Mouse (Mus musculus): ENCODE measurements at regions not wholly inside any gene's neighbourhood (a gene's known extent, or its start where the extent isn't known, plus 50 kb on each side); places are given as distances from the start of the nearest gene placed in this dataset.

GRCm38 (mm10) chr14:80443820-80444219 lies 459.9 kb downstream of the Olfm4 start:
- TF ChIP-seq CTCF (IDR thresholded peaks at IDR 0.05; ENCODE audit: low read depth) = no peak
- no peak overlapping the region for H3K9ac ChIP-seq (replicated peaks; ENCODE audit: low read length)
- H3K27ac ChIP-seq = no peak overlapping the region
- H3K4me2 ChIP-seq (ENCODE audit: low read depth, low read length) = no peak overlapping the region
- no peak overlapping the region for H3K4me3 ChIP-seq (ENCODE audit: low read length)
- H3K9me3 ChIP-seq (ENCODE audit: low read length) = no peaks in the 10 kb centered on the region
- H3K27me3 ChIP-seq (ENCODE audit: insufficient read depth, low read length) = no peaks in the 10 kb centered on the region
- no peak for DNase-seq (ENCODE audit: low spot score)
- H3K4me1 ChIP-seq (ENCODE audit: insufficient read depth, low read length) = no peaks in the 10 kb centered on the region
- H3K36me3 ChIP-seq (ENCODE audit: insufficient read depth, low read length) = no peaks in the 10 kb centered on the region
- no peak for ATAC-seq

GRCm38 (mm10) chr14:80471470-80471869 lies 487.6 kb downstream of the Olfm4 start:
- H3K27ac ChIP-seq = no peak overlapping the region
- no peak for DNase-seq (ENCODE audit: low spot score)
- no peaks in the 10 kb centered on the region for H3K36me3 ChIP-seq (ENCODE audit: insufficient read depth, low read length)
- H3K4me1 ChIP-seq (ENCODE audit: insufficient read depth, low read length) = no peaks in the 10 kb centered on the region
- no peaks in the 10 kb centered on the region for H3K9me3 ChIP-seq (ENCODE audit: low read length)
- H3K27me3 ChIP-seq (ENCODE audit: insufficient read depth, low read length) = no peaks in the 10 kb centered on the region
- WGBS = 38% methylated on average over 1 of the region's 1 CpGs
- no peak for TF ChIP-seq CTCF (IDR thresholded peaks at IDR 0.05; ENCODE audit: low read depth)
- no peak overlapping the region for H3K9ac ChIP-seq (replicated peaks; ENCODE audit: low read length)
- ATAC-seq = no peak
- H3K4me3 ChIP-seq (ENCODE audit: low read length) = no peak overlapping the region
- no peak overlapping the region for H3K4me2 ChIP-seq (ENCODE audit: low read depth, low read length)

DNA sequence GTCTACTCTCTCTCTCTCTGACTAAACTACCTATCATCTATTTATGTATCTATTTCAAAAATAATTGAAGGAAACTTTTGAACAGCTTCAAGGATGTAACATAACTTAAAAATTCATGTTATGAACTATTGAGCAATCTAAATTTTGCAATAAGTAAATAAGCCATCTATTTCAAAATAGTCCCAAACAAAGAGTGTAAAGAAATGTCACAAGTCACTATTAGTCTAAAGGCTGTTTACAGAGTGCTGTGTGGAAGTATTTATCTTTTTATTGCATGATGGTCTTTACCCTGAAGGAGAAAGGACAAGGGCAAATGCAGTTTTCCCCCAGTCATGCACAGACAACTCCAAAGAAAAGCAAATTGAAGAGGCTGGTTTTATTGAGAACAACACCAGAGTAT lies 496.0 kb downstream of the Olfm4 start:
- TF ChIP-seq CTCF (IDR thresholded peaks at IDR 0.05; ENCODE audit: low read depth) = no peak
- DNase-seq (ENCODE audit: low spot score) (no peak), ATAC-seq (no peak)
- H3K27me3 ChIP-seq (ENCODE audit: insufficient read depth, low read length) = no peaks in the 10 kb centered on the region
- no peaks in the 10 kb centered on the region for H3K4me1 ChIP-seq (ENCODE audit: insufficient read depth, low read length)
- H3K9me3 ChIP-seq (ENCODE audit: low read length) = no peaks in the 10 kb centered on the region
- H3K4me2 ChIP-seq (ENCODE audit: low read depth, low read length) = no peak overlapping the region
- no peak overlapping the region for H3K9ac ChIP-seq (replicated peaks; ENCODE audit: low read length)
- no peaks in the 10 kb centered on the region for H3K36me3 ChIP-seq (ENCODE audit: insufficient read depth, low read length)
- no peak overlapping the region for H3K4me3 ChIP-seq (ENCODE audit: low read length)
- H3K27ac ChIP-seq = no peak overlapping the region

- H3K4me1 ChIP-seq (ENCODE audit: insufficient read depth, low read length) = no peaks in the 10 kb centered on the region
- no peak for DNase-seq (ENCODE audit: low spot score)
- 57% methylated on average over 3 of the region's 3 CpGs for WGBS
Measured at GRCm38 (mm10) chr14:80482771-80483170, 498.9 kb downstream of the Olfm4 start.

GRCm38 (mm10) chr14:80484256-80484655 lies 500.4 kb downstream of the Olfm4 start:
- Histone ChIP-seq H3K9ac (replicated peaks; ENCODE audit: low read length) (no peak overlapping the region), H3K4me1 (ENCODE audit: insufficient read depth, low read length) (no peaks in the 10 kb centered on the region), H3K27me3 (ENCODE audit: insufficient read depth, low read length) (no peaks in the 10 kb centered on the region), H3K4me3 (ENCODE audit: low read length) (no peak overlapping the region), H3K36me3 (ENCODE audit: insufficient read depth, low read length) (no peaks in the 10 kb centered on the region), H3K27ac (no peak overlapping the region), H3K4me2 (ENCODE audit: low read depth, low read length) (no peak overlapping the region), H3K9me3 (ENCODE audit: low read length) (no peaks in the 10 kb centered on the region)
- no peak for ATAC-seq
- no peak for TF ChIP-seq CTCF (IDR thresholded peaks at IDR 0.05; ENCODE audit: low read depth)
- no peak for DNase-seq (ENCODE audit: low spot score)

More at GRCm38 (mm10) chr14:80482771-80483170, 498.9 kb downstream of the Olfm4 start:
- TF ChIP-seq CTCF (IDR thresholded peaks at IDR 0.05; ENCODE audit: low read depth) = no peak
- Histone ChIP-seq H3K27me3 (ENCODE audit: insufficient read depth, low read length) (no peaks in the 10 kb centered on the region), H3K36me3 (ENCODE audit: insufficient read depth, low read length) (no peaks in the 10 kb centered on the region), H3K9ac (replicated peaks; ENCODE audit: low read length) (no peak overlapping the region), H3K9me3 (ENCODE audit: low read length) (no peaks in the 10 kb centered on the region), H3K4me2 (ENCODE audit: low read depth, low read length) (no peak overlapping the region), H3K4me3 (ENCODE audit: low read length) (no peak overlapping the region), H3K27ac (no peak overlapping the region)
- no peak for ATAC-seq

DNA sequence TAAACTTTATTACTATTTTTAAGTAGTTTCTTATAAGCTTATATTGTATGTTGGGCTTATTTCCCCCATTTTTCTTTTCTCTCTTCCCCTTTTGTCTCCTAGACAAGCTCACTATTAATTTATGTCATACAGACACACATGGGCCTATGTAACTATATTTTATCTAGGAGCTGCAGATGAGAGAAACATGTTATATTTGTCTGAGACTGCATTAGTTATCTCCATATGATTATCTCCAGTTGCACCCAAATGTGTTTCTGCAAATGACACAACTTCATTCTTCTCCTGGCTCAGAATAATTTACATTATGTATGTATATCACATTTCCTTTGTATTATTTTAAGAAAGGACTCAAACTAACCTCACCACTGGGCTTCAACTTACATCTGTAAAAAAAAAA lies 501.3 kb downstream of the Olfm4 start:
- Histone ChIP-seq H3K4me1 (ENCODE audit: insufficient read depth, low read length) (no peaks in the 10 kb centered on the region), H3K4me3 (ENCODE audit: low read length) (no peak overlapping the region), H3K9me3 (ENCODE audit: low read length) (no peaks in the 10 kb centered on the region), H3K36me3 (ENCODE audit: insufficient read depth, low read length) (no peaks in the 10 kb centered on the region), H3K9ac (replicated peaks; ENCODE audit: low read length) (no peak overlapping the region), H3K27me3 (ENCODE audit: insufficient read depth, low read length) (no peaks in the 10 kb centered on the region), H3K4me2 (ENCODE audit: low read depth, low read length) (no peak overlapping the region), H3K27ac (no peak overlapping the region)
- TF ChIP-seq CTCF (IDR thresholded peaks at IDR 0.05; ENCODE audit: low read depth) = no peak
- ATAC-seq (no peak), DNase-seq (ENCODE audit: low spot score) (no peak)

DNA sequence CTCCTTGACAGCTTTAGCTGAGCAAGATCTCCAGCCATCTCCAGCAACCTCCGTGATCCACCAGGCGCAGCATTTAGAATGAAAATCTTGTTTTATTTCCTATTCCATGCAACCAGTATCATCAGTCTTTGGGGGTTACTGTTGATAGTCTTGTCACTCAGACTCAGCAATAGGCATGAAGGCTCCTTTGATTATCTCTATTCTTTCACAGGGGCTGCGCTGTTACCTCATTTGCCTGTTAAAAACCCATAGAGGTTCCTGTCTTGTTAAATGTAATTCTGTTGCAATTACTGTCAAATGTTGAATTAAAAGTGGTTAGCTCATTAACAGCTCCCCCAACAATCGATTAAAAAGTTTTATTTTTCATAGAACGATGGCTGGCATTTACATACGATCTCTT lies 502.7 kb downstream of the Olfm4 start:
- DNase-seq (ENCODE audit: low spot score) (no peak), ATAC-seq (no peak)
- WGBS = 70% methylated on average over 6 of the region's 6 CpGs

More for the DNA sequence above, 502.7 kb downstream of the Olfm4 start:
- Histone ChIP-seq H3K36me3 (ENCODE audit: insufficient read depth, low read length) (no peaks in the 10 kb centered on the region), H3K4me2 (ENCODE audit: low read depth, low read length) (no peak overlapping the region), H3K9me3 (ENCODE audit: low read length) (no peaks in the 10 kb centered on the region), H3K4me3 (ENCODE audit: low read length) (no peak overlapping the region), H3K27ac (no peak overlapping the region), H3K9ac (replicated peaks; ENCODE audit: low read length) (no peak overlapping the region), H3K4me1 (ENCODE audit: insufficient read depth, low read length) (no peaks in the 10 kb centered on the region), H3K27me3 (ENCODE audit: insufficient read depth, low read length) (no peaks in the 10 kb centered on the region)
- TF ChIP-seq CTCF (IDR thresholded peaks at IDR 0.05; ENCODE audit: low read depth) = no peak

Data from hindbrain, postnatal 0 days (tissue).